Mouse (Mus musculus) stomach, embryonic 15.5 days (tissue): Measurements from ENCODE around the gene Mmp20. TPM values are rescaled to one million over a fixed set of nuclear protein-coding genes. Genes with fewer than 3 reads are reported as not detected.
A peak's percentile ranks its signal among the peaks of the same experiment; 100 is the strongest.

Source experiments
- ATAC-seq: fragments of 200-750 bp; cut with Nextera tagmentation; 2 replicates; pipeline ENCODE4 v1.8.0; 2017; ENCODE audit warnings: low read depth, moderate number of reproducible peaks, moderate TSS enrichment; ENCODE audit not compliant: insufficient read depth, low FRiP score
- H3K27ac ChIP-seq: fragments of 300-500 bp; sonication (generic); 2 replicates; pipeline ENCODE4 v1.5.1; 2015; ENCODE audit warnings: mild to moderate bottlenecking, inconsistent platforms
- H3K27me3 ChIP-seq: fragments of 300-500 bp; sonication (generic); replicated peaks from 2 replicates; pipeline ENCODE4 v1.6.1; 2015; ENCODE audit warnings: inconsistent platforms
- H3K36me3 ChIP-seq: fragments of 300-500 bp; sonication (generic); 2 replicates; pipeline ENCODE4 v1.6.1; 2015; ENCODE audit warnings: inconsistent platforms
- H3K4me1 ChIP-seq: fragments of 300-500 bp; sonication (generic); 2 replicates; pipeline ENCODE4 v1.6.1; 2015; ENCODE audit warnings: inconsistent platforms
- H3K4me2 ChIP-seq: fragments of 300-500 bp; sonication (generic); 2 replicates; pipeline ENCODE4 v1.6.1; 2015; ENCODE audit warnings: mild to moderate bottlenecking, inconsistent platforms
- H3K4me3 ChIP-seq: fragments of 300-500 bp; sonication (generic); replicated peaks from 2 replicates; pipeline ENCODE4 v1.5.1; 2015; ENCODE audit warnings: inconsistent platforms
- H3K9ac ChIP-seq: fragments of 300-500 bp; sonication (generic); 2 replicates; pipeline ENCODE4 v1.6.1; 2015; ENCODE audit warnings: inconsistent platforms
- H3K9me3 ChIP-seq: fragments of 300-500 bp; sonication (generic); 2 replicates; pipeline ENCODE4 v1.6.1; 2016; ENCODE audit warnings: inconsistent platforms
- WGBS: fragments of 180-500 bp; shearing (Covaris S2); methylation state at CpG from one replicate; pipeline ENCODE4 v1.1.7; 2015; 5-methylcytosine and 5-hydroxymethylcytosine counted together
- polyA plus RNA-seq: library from polyadenylated mRNA; unstranded; fragments of >200 nt; fragmentation: Nextera tagmentation; extraction: Ambion mirVana; gene quantifications from 2 replicates; pipeline ENCODE4 v1.2.1, GENCODE M21; 2015

Gene Mmp20
- polyA plus RNA-seq, 1 experiment from 2014 or later, result not detected

GRCm38 (mm10) chr9:7652351-7653085, 24.5 kb downstream of the Mmp20 start:
- Histone ChIP-seq H3K27me3 (no peaks in the 10 kb centered on the region), H3K4me2 (no peak overlapping the region), H3K4me3 (no peak overlapping the region), H3K9me3 (no peaks in the 10 kb centered on the region), H3K9ac (no peak overlapping the region), H3K27ac (no peak overlapping the region), H3K36me3 (no peaks in the 10 kb centered on the region), H3K4me1 (no peaks in the 10 kb centered on the region)
- peak; percentile 53; the same call in 1 of the 2 replicates for ATAC-seq
- WGBS, result 53% methylated on average over 5 of the region's 5 CpGs

DNA sequence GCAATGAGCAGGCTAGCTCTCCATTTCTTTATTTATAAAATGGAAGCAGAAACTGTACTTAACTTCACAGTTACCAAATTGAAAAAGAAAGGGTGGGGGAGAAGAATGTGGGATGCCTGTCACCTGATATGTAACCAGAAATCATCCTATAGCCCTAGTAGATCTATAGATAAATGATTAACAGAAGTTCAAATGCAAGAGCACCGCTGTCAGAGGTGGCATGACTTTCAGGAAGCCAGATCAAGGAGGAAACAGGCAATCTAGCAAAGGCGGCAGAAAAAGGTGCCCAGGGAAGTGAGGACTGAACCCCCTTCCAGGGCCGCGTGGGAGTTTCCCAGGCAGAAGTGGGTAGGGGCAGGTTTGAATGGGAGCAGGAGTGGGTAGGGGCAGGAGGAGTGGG, 29.9 kb downstream of the Mmp20 start:
- WGBS, result 60% methylated on average over 4 of the region's 4 CpGs
- Histone ChIP-seq H3K36me3 (no peaks in the 10 kb centered on the region), H3K27me3 (no peaks in the 10 kb centered on the region), H3K4me2 (no peak overlapping the region), H3K4me3 (no peak overlapping the region), H3K27ac (no peak overlapping the region), H3K4me1 (no peaks in the 10 kb centered on the region), H3K9me3 (no peaks in the 10 kb centered on the region), H3K9ac (no peak overlapping the region)
- no peak for ATAC-seq

DNA sequence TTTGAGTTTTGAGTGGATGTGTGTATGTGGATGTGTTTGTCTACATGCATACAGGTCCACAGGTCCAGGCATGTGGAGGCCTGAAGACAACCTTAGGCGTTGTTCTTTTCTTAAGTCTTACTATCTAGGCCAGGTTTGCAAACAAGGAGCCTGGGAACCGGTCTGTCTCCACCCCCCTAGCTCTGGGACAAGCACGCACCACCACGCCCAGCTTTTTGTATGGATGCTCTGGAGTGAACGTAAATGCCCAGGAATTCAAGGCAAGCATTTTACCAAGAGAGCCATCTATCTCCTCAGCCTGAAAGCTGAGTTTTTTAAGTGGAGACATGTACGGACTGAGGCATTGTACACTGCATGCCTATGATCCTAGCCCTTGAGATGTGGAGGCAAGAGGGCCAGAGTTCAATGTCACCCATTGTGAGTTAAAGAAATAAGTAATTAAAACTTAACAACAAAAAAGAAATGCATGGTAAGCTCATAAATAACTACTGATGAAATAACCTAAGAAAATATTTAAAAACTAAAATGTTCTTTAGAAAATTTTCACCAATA, 31.5 kb downstream of the Mmp20 start:
- H3K27ac ChIP-seq, result no peak overlapping the region
- no peak overlapping the region for H3K4me3 ChIP-seq
- no peak overlapping the region for H3K4me2 ChIP-seq
- 67% methylated on average over 6 of the region's 6 CpGs for WGBS
- H3K27me3 ChIP-seq, result no peaks in the 10 kb centered on the region
- H3K9me3 ChIP-seq, result no peaks in the 10 kb centered on the region
- no peaks in the 10 kb centered on the region for H3K4me1 ChIP-seq
- no peak overlapping the region for H3K9ac ChIP-seq
- no peaks in the 10 kb centered on the region for H3K36me3 ChIP-seq
- no peak for ATAC-seq

- H3K27ac ChIP-seq, result no peak overlapping the region
- no peak for ATAC-seq
Measured at GRCm38 (mm10) chr9:7661371-7661770, 33.3 kb downstream of the Mmp20 start.

DNA sequence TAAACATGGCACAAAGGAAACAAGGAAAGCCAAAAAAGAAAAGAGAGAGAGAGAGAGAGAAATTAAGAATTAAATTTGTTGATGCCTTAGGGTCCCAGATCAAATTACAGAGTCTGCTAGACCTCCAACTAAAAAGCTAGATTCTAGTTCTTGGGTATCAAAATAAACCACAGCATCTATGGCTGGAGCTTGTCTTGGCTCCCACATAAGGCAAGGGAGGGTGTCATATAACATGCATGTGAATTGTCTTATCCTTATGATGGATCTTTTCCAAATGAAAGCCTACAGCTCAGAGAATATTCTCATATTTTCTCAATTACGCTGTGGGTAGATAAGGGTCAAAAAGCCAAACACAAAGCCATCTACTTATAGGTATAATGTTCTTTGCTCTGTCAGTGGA, 41.6 kb downstream of the Mmp20 start:
- Histone ChIP-seq H3K9ac (no peak overlapping the region), H3K27ac (no peak overlapping the region), H3K4me2 (no peak overlapping the region), H3K9me3 (no peaks in the 10 kb centered on the region), H3K27me3 (no peaks in the 10 kb centered on the region), H3K4me3 (no peak overlapping the region), H3K4me1 (no peaks in the 10 kb centered on the region), H3K36me3 (no peaks in the 10 kb centered on the region)
- no peak for ATAC-seq
- WGBS, result 82% methylated on average over 1 of the region's 1 CpGs

More at GRCm38 (mm10) chr9:7661371-7661770, 33.3 kb downstream of the Mmp20 start:
- WGBS, result 96% methylated on average over 1 of the region's 1 CpGs
- H3K4me1 ChIP-seq, result no peaks in the 10 kb centered on the region
- no peak overlapping the region for H3K4me2 ChIP-seq
- no peaks in the 10 kb centered on the region for H3K9me3 ChIP-seq
- H3K36me3 ChIP-seq, result no peaks in the 10 kb centered on the region
- no peak overlapping the region for H3K4me3 ChIP-seq
- no peaks in the 10 kb centered on the region for H3K27me3 ChIP-seq
- no peak overlapping the region for H3K9ac ChIP-seq

GRCm38 (mm10) chr9:7672985-7673384, 45.0 kb downstream of the Mmp20 start:
- no peaks in the 10 kb centered on the region for H3K27me3 ChIP-seq
- H3K4me1 ChIP-seq, result no peaks in the 10 kb centered on the region
- H3K4me3 ChIP-seq, result no peak overlapping the region
- H3K27ac ChIP-seq, result no peak overlapping the region
- WGBS, result 78% methylated on average over 9 of the region's 9 CpGs
- ATAC-seq, result no peak
- H3K9me3 ChIP-seq, result no peaks in the 10 kb centered on the region
- H3K9ac ChIP-seq, result no peak overlapping the region
- no peaks in the 10 kb centered on the region for H3K36me3 ChIP-seq
- H3K4me2 ChIP-seq, result no peak overlapping the region

GRCm38 (mm10) chr9:7678154-7678837, 50.3 kb downstream of the Mmp20 start:
- Histone ChIP-seq H3K4me1 (no peaks in the 10 kb centered on the region), H3K4me3 (no peak overlapping the region), H3K27ac (no peak overlapping the region), H3K9me3 (no peaks in the 10 kb centered on the region), H3K27me3 (no peaks in the 10 kb centered on the region), H3K4me2 (no peak overlapping the region), H3K36me3 (no peaks in the 10 kb centered on the region), H3K9ac (no peak overlapping the region)
- 74% methylated on average over 2 of the region's 2 CpGs for WGBS
- no peak for ATAC-seq

GRCm38 (mm10) chr9:7682081-7682618, 54.1 kb downstream of the Mmp20 start:
- no peaks in the 10 kb centered on the region for H3K36me3 ChIP-seq
- H3K9ac ChIP-seq, result no peak overlapping the region
- H3K4me2 ChIP-seq, result no peak overlapping the region
- 0 out of 2 replicates have a peak, but pooled peaks have one; percentile 35 for ATAC-seq
- no peaks in the 10 kb centered on the region for H3K27me3 ChIP-seq
- H3K27ac ChIP-seq, result no peak overlapping the region
- no peak overlapping the region for H3K4me3 ChIP-seq
- H3K4me1 ChIP-seq, result no peaks in the 10 kb centered on the region
- no peaks in the 10 kb centered on the region for H3K9me3 ChIP-seq
- WGBS, result 65% methylated on average over 9 of the region's 9 CpGs

DNA sequence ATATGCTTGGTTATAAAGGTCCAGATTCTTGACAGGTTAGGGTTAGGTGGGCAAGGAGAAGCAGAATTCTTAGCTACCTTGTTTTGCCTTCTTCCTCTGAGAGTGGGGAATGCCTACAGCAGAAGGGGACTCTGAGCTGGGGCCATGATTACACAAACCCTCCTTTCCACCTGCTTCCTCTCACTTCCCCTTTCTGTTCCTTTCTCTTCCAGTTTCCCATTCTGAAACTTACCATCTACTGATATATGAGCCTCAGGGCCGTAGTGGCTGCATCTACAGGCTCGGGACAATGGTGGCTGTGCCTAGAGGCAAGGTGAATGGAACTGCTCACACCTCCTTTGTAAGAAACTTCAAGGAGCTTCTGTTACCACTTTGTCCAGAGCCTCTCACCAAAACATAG, 58.0 kb downstream of the Mmp20 start:
- 78% methylated on average over 2 of the region's 2 CpGs for WGBS
- Histone ChIP-seq H3K36me3 (no peaks in the 10 kb centered on the region), H3K27ac (no peak overlapping the region), H3K4me3 (no peak overlapping the region), H3K4me1 (no peaks in the 10 kb centered on the region), H3K27me3 (no peaks in the 10 kb centered on the region), H3K4me2 (no peak overlapping the region), H3K9ac (no peak overlapping the region), H3K9me3 (no peaks in the 10 kb centered on the region)
- ATAC-seq, result no peak

GRCm38 (mm10) chr9:7689799-7690198, 61.8 kb downstream of the Mmp20 start:
- no peak overlapping the region for H3K4me3 ChIP-seq
- H3K36me3 ChIP-seq, result no peaks in the 10 kb centered on the region
- no peak overlapping the region for H3K27ac ChIP-seq
- no peak overlapping the region for H3K9ac ChIP-seq
- no peaks in the 10 kb centered on the region for H3K4me1 ChIP-seq
- no peaks in the 10 kb centered on the region for H3K27me3 ChIP-seq
- no peak for ATAC-seq
- H3K4me2 ChIP-seq, result no peak overlapping the region
- 35% methylated on average over 6 of the region's 6 CpGs for WGBS
- H3K9me3 ChIP-seq, result no peaks in the 10 kb centered on the region

GRCm38 (mm10) chr9:7691790-7692189, 63.8 kb downstream of the Mmp20 start, which contains the start of gene Mmp7:
Mmp7 (plus strand) TSS chr9:7692090.
- WGBS, result 63% methylated on average over 1 of the region's 1 CpGs
- Histone ChIP-seq H3K27ac (no peak within 1 kb of the TSS), H3K4me1 (no peaks in the 10 kb centered on the region), H3K4me3 (no peak within 1 kb of the TSS), H3K4me2 (no peak within 1 kb of the TSS), H3K36me3 (no peaks in the 10 kb centered on the region), H3K27me3 (no peaks in the 10 kb centered on the region), H3K9ac (no peak within 1 kb of the TSS), H3K9me3 (no peaks in the 10 kb centered on the region)
- no peak for ATAC-seq

- H3K4me2 ChIP-seq, result no peak overlapping the region
- no peaks in the 10 kb centered on the region for H3K36me3 ChIP-seq
- no peak overlapping the region for H3K27ac ChIP-seq
- no peaks in the 10 kb centered on the region for H3K4me1 ChIP-seq
- no peaks in the 10 kb centered on the region for H3K27me3 ChIP-seq
- no peak overlapping the region for H3K9ac ChIP-seq
- no peak for ATAC-seq
- no peak overlapping the region for H3K4me3 ChIP-seq
- 83% methylated on average over 3 of the region's 3 CpGs for WGBS
- no peaks in the 10 kb centered on the region for H3K9me3 ChIP-seq
Measured at GRCm38 (mm10) chr9:7693961-7694360, 65.9 kb downstream of the Mmp20 start.
